Mouse (Mus musculus): Measurements from ENCODE around the gene Thpo.

- TF ChIP-seq CTCF (IDR thresholded peaks at IDR 0.05; ENCODE audit: low read depth) (no peak), EP300 (IDR thresholded peaks at IDR 0.05; ENCODE audit: low read depth) (no peak)
Measured at GRCm38 (mm10) chr16:20750518-20750917, 16.2 kb upstream of the Thpo start.

All from liver, postnatal 0 days (tissue).